Comparison of ENCODE assay signal across 8 mouse cellular contexts in genomic region chr1:69105096-69105492, GRCm38 (mm10). TPM values are rescaled to one million over a fixed set of nuclear protein-coding genes. Genes with fewer than 3 reads are reported as not detected.
DNase-seq lines count a peak whose midpoint lies in the region; ATAC-seq and TF ChIP-seq lines count a peak whose summit lies in the region.

No protein-coding gene starts in this region.

- no peaks in the 10 kb centered on the region for H3K9me3 ChIP-seq in lung, embryonic 14.5 days (ENCODE audit: low read depth, low read length)
- no peaks in the 10 kb centered on the region for H3K9me3 ChIP-seq in embryonic facial prominence, embryonic 13.5 days
- H3K9me3 ChIP-seq in intestine, embryonic 14.5 days (ENCODE audit: control insufficient read depth, low read length), result no peaks in the 10 kb centered on the region
- no peaks in the 10 kb centered on the region for H3K9me3 ChIP-seq in liver, embryonic 14.5 days (ENCODE audit: control insufficient read depth, low read length)
- no peaks in the 10 kb centered on the region for H3K9me3 ChIP-seq in stomach, postnatal 0 days (ENCODE audit: control insufficient read depth, low read length)

- no peaks in the 10 kb centered on the region for H3K36me3 ChIP-seq in lung, embryonic 14.5 days (ENCODE audit: insufficient read depth)
- H3K36me3 ChIP-seq in embryonic facial prominence, embryonic 13.5 days, result no peaks in the 10 kb centered on the region
- H3K36me3 ChIP-seq in intestine, embryonic 14.5 days (ENCODE audit: control insufficient read depth, insufficient read depth, low read length), result no peaks in the 10 kb centered on the region
- H3K36me3 ChIP-seq in liver, embryonic 14.5 days (replicated peaks; ENCODE audit: control insufficient read depth, insufficient read depth, low read depth), result no peaks in the 10 kb centered on the region
- H3K36me3 ChIP-seq in stomach, postnatal 0 days (ENCODE audit: control insufficient read depth, insufficient read depth, low read length), result no peaks in the 10 kb centered on the region

- peaks cover 42% of the 10 kb centered on the region for H3K27me3 ChIP-seq in lung, embryonic 14.5 days (ENCODE audit: insufficient read depth, low read length)
- H3K27me3 ChIP-seq in embryonic facial prominence, embryonic 13.5 days, result peaks cover 72% of the 10 kb centered on the region
- peaks cover 62% of the 10 kb centered on the region for H3K27me3 ChIP-seq in intestine, embryonic 14.5 days (replicated peaks; ENCODE audit: control insufficient read depth, insufficient read depth, low read length)
- H3K27me3 ChIP-seq in liver, embryonic 14.5 days (ENCODE audit: control insufficient read depth, insufficient read depth, low read length), result peaks cover 41% of the 10 kb centered on the region
- peaks cover 2% of the 10 kb centered on the region; the same call in 1 of the 2 replicates for H3K27me3 ChIP-seq in stomach, postnatal 0 days (ENCODE audit: control insufficient read depth, insufficient read depth, low read length)

- WGBS in lung, embryonic 14.5 days, result 2% methylated on average over 13 of the region's 13 CpGs
- WGBS in embryonic facial prominence, embryonic 13.5 days, result 1% methylated on average over 13 of the region's 13 CpGs
- 2% methylated on average over 13 of the region's 13 CpGs for WGBS in intestine, embryonic 14.5 days
- whole genome bisulfite sequencing in liver, embryonic 14.5 days (ENCODE audit: insufficient replicate concordance), result 3% methylated on average over 13 of the region's 13 CpGs
- 4% methylated on average over 13 of the region's 13 CpGs for WGBS in stomach, postnatal 0 days

- H3K27ac ChIP-seq in lung, embryonic 14.5 days (ENCODE audit: low read depth), result no peak overlapping the region; the same call in 1 of the 2 replicates
- no peak overlapping the region for H3K27ac ChIP-seq in embryonic facial prominence, embryonic 13.5 days
- H3K27ac ChIP-seq in intestine, embryonic 14.5 days (ENCODE audit: low read depth), result no peak overlapping the region
- no peak overlapping the region for H3K27ac ChIP-seq in liver, embryonic 14.5 days
- H3K27ac ChIP-seq in stomach, postnatal 0 days (replicated peaks), result no peak overlapping the region

- peak overlapping the region; percentile 100 for H3K4me2 ChIP-seq in lung, embryonic 14.5 days
- peak overlapping the region; percentile 90 for H3K4me2 ChIP-seq in embryonic facial prominence, embryonic 13.5 days
- peak overlapping the region; percentile 100 for H3K4me2 ChIP-seq in intestine, embryonic 14.5 days (ENCODE audit: low read length)
- H3K4me2 ChIP-seq in liver, embryonic 14.5 days (ENCODE audit: low read depth), result 0 out of 2 replicates have a peak overlapping the region, but pooled peaks have one; percentile 54
- peak overlapping the region; percentile 99; the same call in 1 of the 2 replicates for H3K4me2 ChIP-seq in stomach, postnatal 0 days (replicated peaks; ENCODE audit: low read depth)

- H3K4me3 ChIP-seq in lung, embryonic 14.5 days (ENCODE audit: low read depth, low read length), result peak overlapping the region; percentile 60
- H3K4me3 ChIP-seq in embryonic facial prominence, embryonic 13.5 days, result peak overlapping the region; percentile 52
- peak overlapping the region; percentile 54 for H3K4me3 ChIP-seq in intestine, embryonic 14.5 days (ENCODE audit: low read depth, low read length)
- no peak overlapping the region for H3K4me3 ChIP-seq in liver, embryonic 14.5 days (ENCODE audit: insufficient read depth in 1 of 2, low read depth in 2 of 2, low read length in 2 of 2)
- H3K4me3 ChIP-seq in stomach, postnatal 0 days (ENCODE audit: low read depth, low read length), result peak overlapping the region; percentile 54; the same call in 1 of the 2 replicates

- DNase-seq in lung, embryonic 14.5 days, result peak; percentile 72
- no peak for DNase-seq in lung, postnatal 36 days
- DNase-seq in intestine, embryonic 14.5 days (ENCODE audit: low spot score), result no peak
- DNase-seq in liver, embryonic 14.5 days (ENCODE audit: low read depth in 3 of 3, low spot score in 3 of 3), result no peak
- DNase-seq in stomach, postnatal 0 days (ENCODE audit: low spot score), result no peak
- no peak for DNase-seq in ovary, adult 18-20 months (ENCODE audit: low spot score)
- no peak for DNase-seq in urinary bladder, postnatal 25 days (ENCODE audit: low spot score)

- ATAC-seq in lung, embryonic 14.5 days (ENCODE audit: insufficient read depth), result no peak
- ATAC-seq in embryonic facial prominence, embryonic 13.5 days (ENCODE audit: insufficient number of reproducible peaks, insufficient read depth, low FRiP score, low TSS enrichment, low read depth), result no peak
- no peak for ATAC-seq in intestine, embryonic 14.5 days (replicated peaks; ENCODE audit: low FRiP score, low TSS enrichment, low read depth)
- no peak for ATAC-seq in liver, embryonic 14.5 days (ENCODE audit: insufficient read depth)
- no peak for ATAC-seq in stomach, postnatal 0 days (ENCODE audit: low FRiP score, low TSS enrichment)

- TF ChIP-seq CTCF in lung, embryonic 14.5 days (IDR thresholded peaks at IDR 0.05; ENCODE audit: low read depth), result no peak
- no peak for TF ChIP-seq CTCF in liver, embryonic 14.5 days (IDR thresholded peaks at IDR 0.05; ENCODE audit: low read depth)
- TF ChIP-seq CTCF in stomach, postnatal 0 days (IDR thresholded peaks at IDR 0.05; ENCODE audit: low read depth), result no peak

- no peak for TF ChIP-seq EP300 in liver, embryonic 14.5 days (IDR thresholded peaks at IDR 0.05; ENCODE audit: low read depth)
- no peak for TF ChIP-seq EP300 in stomach, postnatal 0 days (optimal IDR thresholded peaks at IDR 0.05)

- H3K4me1 ChIP-seq in lung, embryonic 14.5 days (ENCODE audit: insufficient read depth), result peaks cover 5% of the 10 kb centered on the region; the same call in 1 of the 2 replicates
- H3K4me1 ChIP-seq in embryonic facial prominence, embryonic 13.5 days, result peaks cover 27% of the 10 kb centered on the region
- H3K4me1 ChIP-seq in intestine, embryonic 14.5 days (replicated peaks; ENCODE audit: control insufficient read depth, insufficient read depth, low read length), result peaks cover 13% of the 10 kb centered on the region
- no peaks in the 10 kb centered on the region; a peak in 1 of 4 replicates for H3K4me1 ChIP-seq in liver, embryonic 14.5 days (replicated peaks; ENCODE audit: control insufficient read depth in 2 of 2, insufficient read depth in 2 of 2, low read length in 1 of 2)
- H3K4me1 ChIP-seq in stomach, postnatal 0 days (replicated peaks; ENCODE audit: control insufficient read depth, insufficient read depth), result peaks cover 11% of the 10 kb centered on the region

- no peak overlapping the region for H3K9ac ChIP-seq in lung, embryonic 14.5 days
- no peak overlapping the region for H3K9ac ChIP-seq in embryonic facial prominence, embryonic 13.5 days
- H3K9ac ChIP-seq in intestine, embryonic 14.5 days (ENCODE audit: low read length), result no peak overlapping the region
- H3K9ac ChIP-seq in liver, embryonic 14.5 days (replicated peaks), result no peak overlapping the region
- H3K9ac ChIP-seq in stomach, postnatal 0 days (ENCODE audit: low read length), result no peak overlapping the region

RNA-seq across cellular contexts. Expression of gene Erbb4, which starts 2.8 kb away (rescaled TPM):
- 1.3 and 1.6 TPM in 2 replicates for polyA plus RNA-seq in lung, embryonic 14.5 days (2014; fragmentation: Nextera tagmentation; extraction: Ambion mirVana)
- polyA plus RNA-seq in embryonic facial prominence, embryonic 13.5 days (2015; fragmentation: Nextera tagmentation; extraction: Ambion mirVana), result 0.56 and 0.73 TPM in 2 replicates
- polyA plus RNA-seq in intestine, embryonic 14.5 days (2014; fragmentation: Nextera tagmentation; extraction: Ambion mirVana), result 0.08 TPM in 1 of 2 replicates, not detected in the other
- under 0.01 TPM in 2 replicates for polyA plus RNA-seq in liver, embryonic 14.5 days (2012; rRNA removed)
- polyA plus RNA-seq in liver, embryonic 14.5 days (2014; fragmentation: Nextera tagmentation; extraction: Ambion mirVana), result not detected in 2 replicates
- polyA plus RNA-seq in stomach, postnatal 0 days (2015; fragmentation: Nextera tagmentation; extraction: Ambion mirVana), result 0.01 TPM in 1 of 2 replicates, not detected in the other

Comparison
In these comparisons a context has a peak if more than half of its experiments do, and no peak if none do; other contexts are left out.
1. H3K4me3 ChIP-seq: peak in lung, embryonic 14.5 days (single experiment), embryonic facial prominence, embryonic 13.5 days (single experiment), intestine, embryonic 14.5 days (single experiment) and stomach, postnatal 0 days (single experiment); none in liver, embryonic 14.5 days (0 of 2).
2. Peak in every context shown above with its lines, with median percentiles within 50 percentile points of each other: H3K4me2 ChIP-seq.